Comparison of ENCODE assay signal across 16 mouse cellular contexts in genomic region chr6:106565769-106566459, GRCm38 (mm10).
A peak's percentile ranks its signal among the peaks of the same experiment; 100 is the strongest.
DNase-seq lines count a peak whose midpoint lies in the region; ATAC-seq and TF ChIP-seq lines count a peak whose summit lies in the region.
"Had no signal": no experiment of that assay in that cellular context is flagged by ENCODE, and none has a peak within 500 bp of the region (broad histone marks: within the 10 kb centered on the region; RNA-seq: fewer than 3 reads in every experiment).

No protein-coding gene starts in this region.

- WGBS in forebrain, embryonic 13.5 days, result 77% methylated on average over 3 of the region's 3 CpGs
- 82% methylated on average over 3 of the region's 3 CpGs for WGBS in forebrain, embryonic 12.5 days
- 65% methylated on average over 3 of the region's 3 CpGs for WGBS in lung, embryonic 14.5 days
- WGBS in lung, adult 2 months, result 75% methylated on average over 3 of the region's 3 CpGs
- 31% methylated on average over 3 of the region's 3 CpGs for WGBS in hindbrain, embryonic 14.5 days
- 42% methylated on average over 3 of the region's 3 CpGs for WGBS in neural tube, embryonic 14.5 days

- H3K9me3 ChIP-seq in forebrain, embryonic 13.5 days (replicated peaks), result no peaks in the 10 kb centered on the region
- no peaks in the 10 kb centered on the region for H3K9me3 ChIP-seq in forebrain, embryonic 12.5 days
- H3K9me3 ChIP-seq in lung, embryonic 14.5 days (ENCODE audit: low read depth, low read length), result no peaks in the 10 kb centered on the region
- H3K9me3 ChIP-seq in hindbrain, embryonic 14.5 days (ENCODE audit: control insufficient read depth, low read length), result no peaks in the 10 kb centered on the region
- no peaks in the 10 kb centered on the region for H3K9me3 ChIP-seq in neural tube, embryonic 14.5 days (ENCODE audit: control insufficient read depth, low read length)
- H3K9me3 ChIP-seq: heart, embryonic 13.5 days had no signal

- H3K4me1 ChIP-seq in forebrain, embryonic 13.5 days, result peaks cover 6% of the 10 kb centered on the region; the same call in 1 of the 2 replicates
- H3K4me1 ChIP-seq in forebrain, embryonic 12.5 days, result no peaks in the 10 kb centered on the region
- H3K4me1 ChIP-seq in lung, embryonic 14.5 days (ENCODE audit: insufficient read depth), result no peaks in the 10 kb centered on the region
- H3K4me1 ChIP-seq in lung, adult 2 months (ENCODE audit: control insufficient read depth, insufficient read depth, low read length), result no peaks in the 10 kb centered on the region
- H3K4me1 ChIP-seq in hindbrain, embryonic 14.5 days (replicated peaks; ENCODE audit: control insufficient read depth, insufficient read depth, low read length), result 0 out of 2 replicates have a peak, but pooled peaks cover 5% of the 10 kb centered on the region
- no peaks in the 10 kb centered on the region for H3K4me1 ChIP-seq in neural tube, embryonic 14.5 days (ENCODE audit: control insufficient read depth, insufficient read depth, low read length)
- H3K4me1 ChIP-seq: heart, embryonic 13.5 days had no signal

- ATAC-seq in forebrain, embryonic 13.5 days, result peak; percentile 62; the same call in 1 of the 2 replicates
- ATAC-seq in forebrain, embryonic 12.5 days (ENCODE audit: low FRiP score), result no peak
- ATAC-seq in lung, embryonic 14.5 days (ENCODE audit: insufficient read depth), result peak; percentile 21; the same call in 1 of the 2 replicates
- ATAC-seq in hindbrain, embryonic 14.5 days (ENCODE audit: low FRiP score), result no peak; the same call in 1 of the 2 replicates
- ATAC-seq in neural tube, embryonic 14.5 days (ENCODE audit: low read depth), result 0 out of 2 replicates have a peak, but pooled peaks have one; percentile 49
- ATAC-seq: liver, postnatal 0 days had no signal

- no peak for TF ChIP-seq CTCF in lung, embryonic 14.5 days (IDR thresholded peaks at IDR 0.05; ENCODE audit: low read depth)
- no peak for TF ChIP-seq CTCF in lung, adult 2 months (IDR thresholded peaks at IDR 0.05; ENCODE audit: insufficient read depth, low read length)

- no peak overlapping the region for H3K4me3 ChIP-seq in forebrain, embryonic 13.5 days
- no peak overlapping the region for H3K4me3 ChIP-seq in forebrain, embryonic 12.5 days (replicated peaks)
- H3K4me3 ChIP-seq in lung, embryonic 14.5 days (ENCODE audit: low read depth, low read length), result no peak overlapping the region
- H3K4me3 ChIP-seq in lung, adult 2 months (replicated peaks; ENCODE audit: extremely low read depth, low read depth, low read length), result no peak overlapping the region
- no peak overlapping the region for H3K4me3 ChIP-seq in hindbrain, embryonic 14.5 days (replicated peaks; ENCODE audit: low read length)
- H3K4me3 ChIP-seq in neural tube, embryonic 14.5 days (ENCODE audit: low read depth, low read length), result no peak overlapping the region
- H3K4me3 ChIP-seq: heart, embryonic 13.5 days had no signal

- DNase-seq in lung, embryonic 14.5 days, result no peak
- no peak for DNase-seq in lung, adult 2 months
- no peak for DNase-seq in hindbrain, embryonic 14.5 days (ENCODE audit: low spot score)
- no peak for DNase-seq in spleen, postnatal 14 days (ENCODE audit: low spot score in 2 of 2)
- DNase-seq in right cerebral cortex, adult 18-20 months, result no peak
- DNase-seq: adrenal gland, adult 2 months; cerebellum, adult 11 months; cerebellum, postnatal 14 days; kidney, adult 9 months; kidney, postnatal 25 days; liver, postnatal 0 days; thymus, postnatal 25 days had no signal

- no peak overlapping the region for H3K27ac ChIP-seq in forebrain, embryonic 13.5 days
- no peak overlapping the region for H3K27ac ChIP-seq in forebrain, embryonic 12.5 days
- no peak overlapping the region; the same call in 1 of the 2 replicates for H3K27ac ChIP-seq in lung, embryonic 14.5 days (ENCODE audit: low read depth)
- peak overlapping the region; percentile 38; the same call in 1 of the 2 replicates for H3K27ac ChIP-seq in hindbrain, embryonic 14.5 days
- no peak overlapping the region for H3K27ac ChIP-seq in neural tube, embryonic 14.5 days (ENCODE audit: low read depth, low read length)
- H3K27ac ChIP-seq: heart, embryonic 13.5 days had no signal

- TF ChIP-seq POLR2A in lung, adult 2 months (IDR thresholded peaks at IDR 0.05; ENCODE audit: borderline replicate concordance, extremely low read depth, low read depth, low read length), result no peak

- H3K4me2 ChIP-seq in forebrain, embryonic 13.5 days, result no peak overlapping the region
- H3K4me2 ChIP-seq in forebrain, embryonic 12.5 days, result no peak overlapping the region
- no peak overlapping the region for H3K4me2 ChIP-seq in lung, embryonic 14.5 days
- H3K4me2 ChIP-seq in hindbrain, embryonic 14.5 days (replicated peaks), result no peak overlapping the region
- H3K4me2 ChIP-seq in neural tube, embryonic 14.5 days (ENCODE audit: low read depth, low read length), result no peak overlapping the region
- H3K4me2 ChIP-seq: heart, embryonic 13.5 days had no signal

- H3K36me3 ChIP-seq in forebrain, embryonic 13.5 days (ENCODE audit: poor library complexity, severe bottlenecking), result no peaks in the 10 kb centered on the region
- H3K36me3 ChIP-seq in forebrain, embryonic 12.5 days (replicated peaks), result no peaks in the 10 kb centered on the region
- H3K36me3 ChIP-seq in lung, embryonic 14.5 days (ENCODE audit: insufficient read depth), result no peaks in the 10 kb centered on the region
- H3K36me3 ChIP-seq in hindbrain, embryonic 14.5 days (replicated peaks; ENCODE audit: control insufficient read depth, insufficient read depth), result no peaks in the 10 kb centered on the region
- no peaks in the 10 kb centered on the region for H3K36me3 ChIP-seq in neural tube, embryonic 14.5 days (ENCODE audit: control insufficient read depth, insufficient read depth, low read length)
- H3K36me3 ChIP-seq: heart, embryonic 13.5 days had no signal

- H3K27me3 ChIP-seq in forebrain, embryonic 13.5 days, result no peaks in the 10 kb centered on the region
- no peaks in the 10 kb centered on the region for H3K27me3 ChIP-seq in forebrain, embryonic 12.5 days
- H3K27me3 ChIP-seq in lung, embryonic 14.5 days (ENCODE audit: insufficient read depth, low read length), result no peaks in the 10 kb centered on the region
- no peaks in the 10 kb centered on the region for H3K27me3 ChIP-seq in hindbrain, embryonic 14.5 days (ENCODE audit: control insufficient read depth, insufficient read depth, low read length)
- H3K27me3 ChIP-seq in neural tube, embryonic 14.5 days (ENCODE audit: control insufficient read depth, insufficient read depth, low read length), result no peaks in the 10 kb centered on the region
- H3K27me3 ChIP-seq: heart, embryonic 13.5 days had no signal

- no peak overlapping the region for H3K9ac ChIP-seq in forebrain, embryonic 13.5 days
- H3K9ac ChIP-seq in forebrain, embryonic 12.5 days, result no peak overlapping the region
- H3K9ac ChIP-seq in lung, embryonic 14.5 days, result no peak overlapping the region
- no peak overlapping the region for H3K9ac ChIP-seq in hindbrain, embryonic 14.5 days
- no peak overlapping the region for H3K9ac ChIP-seq in neural tube, embryonic 14.5 days (replicated peaks; ENCODE audit: low read depth, low read length)
- H3K9ac ChIP-seq: heart, embryonic 13.5 days; liver, postnatal 0 days had no signal

Comparison
In these comparisons a context has a peak if more than half of its experiments do, and no peak if none do; other contexts are left out.
1. ATAC-seq: peak in forebrain, embryonic 13.5 days (single experiment), lung, embryonic 14.5 days (single experiment) and neural tube, embryonic 14.5 days (single experiment); none in forebrain, embryonic 12.5 days (single experiment) and hindbrain, embryonic 14.5 days (single experiment).